Mouse (Mus musculus): ENCODE measurements at regions not wholly inside any gene's neighbourhood (a gene's known extent, or its start where the extent isn't known, plus 50 kb on each side); places are given as distances from the start of the nearest gene placed in this dataset.

GRCm38 (mm10) chr10:91537241-91537640 is 356.1 kb upstream of the Tmpo start:
- TF ChIP-seq CTCF (IDR thresholded peaks at IDR 0.05; ENCODE audit: borderline replicate concordance, insufficient read depth, low read depth, low read length): no peak
- no peak for TF ChIP-seq POLR2A (IDR thresholded peaks at IDR 0.05; ENCODE audit: borderline replicate concordance, insufficient read depth, low read length)
